Mouse (Mus musculus) spleen, adult 18-20 months (tissue): ENCODE measurements around the gene Pars2.

Experiments used
- DNase-seq, 2 experiments: peaks; one replicate each; pipeline ENCODE4 v3.0.0; 2022; ENCODE audit warnings: mixed read lengths in 2 of 2

The Pars2 gene

DNA sequence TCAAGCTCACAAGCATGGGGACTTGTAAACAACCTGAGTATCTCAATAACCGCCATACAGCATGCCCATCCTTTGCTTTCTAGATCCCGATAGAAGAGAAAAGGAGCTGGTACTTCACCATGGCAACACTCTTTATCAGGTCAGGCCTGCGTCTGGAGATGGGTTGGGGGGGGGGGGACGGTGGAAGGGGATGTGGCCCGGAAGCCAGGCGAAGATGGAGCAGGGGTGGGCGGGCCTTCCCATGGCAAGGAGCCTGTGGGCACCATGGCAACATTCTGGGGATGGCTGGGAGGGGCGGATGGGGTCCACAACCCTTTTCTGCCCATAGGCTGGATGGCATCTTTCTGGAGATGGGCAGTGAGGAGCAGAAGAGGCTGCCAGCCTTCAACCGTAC, 16.8 kb upstream of the Pars2 start:
- no peak for DNase-seq

DNA sequence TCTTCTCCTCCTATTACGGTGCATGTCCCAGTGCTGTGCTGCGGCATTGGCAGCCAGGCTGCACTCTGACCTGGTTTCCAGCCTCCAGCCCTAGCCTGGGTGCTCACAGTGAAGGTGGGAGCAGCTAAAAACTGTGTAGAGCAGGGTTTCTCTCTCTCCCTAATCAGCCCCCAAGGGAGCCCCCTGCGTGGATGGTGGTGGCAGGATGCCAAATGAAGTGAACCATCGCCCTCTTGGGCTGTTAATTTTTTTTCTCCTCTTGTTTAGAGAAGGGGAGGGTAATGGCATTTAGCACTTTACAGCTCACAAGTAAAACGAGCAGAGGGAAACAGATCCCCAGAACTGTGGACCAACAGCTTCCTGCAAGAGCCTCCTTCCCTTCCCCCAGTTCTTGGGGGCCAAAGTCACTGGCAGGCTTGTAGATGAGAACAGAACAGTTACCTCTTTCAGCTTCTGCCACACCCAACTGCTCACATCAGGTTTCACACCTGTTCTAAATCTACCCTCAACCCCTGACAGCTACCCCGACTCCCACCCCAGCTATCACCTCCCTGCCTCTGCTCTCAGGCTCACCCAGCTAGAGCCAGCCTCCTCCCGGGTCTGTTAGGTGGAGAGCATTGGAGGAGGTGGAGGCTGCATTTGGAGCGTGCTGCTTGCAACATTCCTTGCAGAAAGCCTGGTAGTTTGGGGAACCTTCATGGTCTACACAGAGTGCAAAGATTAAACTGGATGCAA, 7.2 kb upstream of the Pars2 start:
- no peak for DNase-seq

DNA sequence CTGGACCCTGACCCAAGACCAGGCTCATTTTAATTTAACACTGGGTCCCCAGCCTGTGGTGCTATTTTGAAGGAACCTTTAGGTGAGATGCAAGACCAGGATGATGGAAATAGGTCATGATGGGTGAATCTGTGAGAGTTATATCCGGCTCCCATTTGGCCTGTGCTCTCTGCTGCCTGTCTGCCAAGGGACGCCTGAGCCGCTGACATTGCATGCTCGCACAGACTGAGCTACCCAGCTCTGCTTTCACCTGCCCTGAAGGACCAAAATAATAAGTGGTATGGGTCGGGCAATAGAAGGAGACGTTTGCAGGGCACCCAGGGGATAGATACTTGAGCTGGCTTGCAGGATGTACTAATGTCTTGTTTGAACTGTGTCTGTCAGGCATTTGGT, 6.7 kb upstream of the Pars2 start:
- DNase-seq = no peak

DNA sequence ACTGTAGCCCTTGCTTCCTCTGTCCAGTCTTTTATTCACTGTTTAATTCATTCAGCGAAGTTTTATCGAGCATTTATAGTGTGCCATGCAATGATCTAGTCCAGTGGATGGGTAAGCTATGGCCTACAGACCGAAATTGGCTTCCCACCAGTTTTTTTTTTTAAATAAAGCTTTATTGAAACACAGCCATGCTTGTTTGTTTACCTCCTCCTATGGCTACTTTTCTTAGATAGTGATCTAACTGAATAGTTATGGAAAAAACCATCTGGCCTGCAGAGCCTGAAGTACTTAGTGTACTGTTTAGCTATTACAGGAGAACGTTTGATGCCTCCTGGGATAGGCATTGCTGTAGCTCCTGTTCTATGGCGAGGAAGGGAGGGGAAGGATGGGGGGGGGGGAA, 5.1 kb upstream of the Pars2 start:
- no peak for DNase-seq

DNA sequence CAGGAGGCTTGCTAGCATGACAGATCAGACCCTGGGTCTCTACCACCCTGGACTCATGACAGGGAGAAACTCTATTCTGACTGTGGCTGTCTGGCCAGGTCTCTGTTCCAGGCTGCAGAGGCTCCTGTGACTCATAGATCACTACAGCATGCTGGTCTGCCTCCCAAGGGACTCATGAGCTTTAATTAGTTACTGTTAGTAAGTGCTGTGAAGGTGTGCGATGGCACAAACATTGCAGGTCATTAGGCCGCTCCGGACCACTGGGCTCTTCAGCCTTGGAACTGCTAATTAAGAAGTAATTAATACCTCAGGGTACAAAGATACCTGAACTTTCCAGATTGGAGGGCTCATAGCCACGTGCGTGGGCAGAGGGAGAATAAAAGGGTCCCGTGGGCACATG, 3.7 kb upstream of the Pars2 start:
- DNase-seq = no peak

DNA sequence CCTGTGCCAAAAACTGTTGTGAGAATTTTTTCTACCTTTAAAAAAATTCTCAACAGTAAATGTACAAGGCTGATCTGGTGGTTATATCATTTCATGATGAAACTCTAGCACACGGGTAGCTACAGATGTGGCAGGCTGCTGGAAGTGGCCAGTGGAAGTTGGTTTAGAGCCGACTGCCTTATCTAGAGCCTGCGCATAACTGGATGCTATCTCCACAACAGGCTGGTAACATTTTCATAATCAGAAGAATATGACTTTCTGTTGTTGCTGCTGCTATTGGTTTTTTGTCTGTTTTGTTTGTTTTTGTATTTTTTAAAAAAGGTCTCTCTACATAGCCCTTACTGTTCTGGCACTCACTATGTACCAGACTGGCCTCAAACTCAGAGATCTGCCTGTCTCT, 1.7 kb downstream of the Pars2 start:
- DNase-seq = no peak

DNA sequence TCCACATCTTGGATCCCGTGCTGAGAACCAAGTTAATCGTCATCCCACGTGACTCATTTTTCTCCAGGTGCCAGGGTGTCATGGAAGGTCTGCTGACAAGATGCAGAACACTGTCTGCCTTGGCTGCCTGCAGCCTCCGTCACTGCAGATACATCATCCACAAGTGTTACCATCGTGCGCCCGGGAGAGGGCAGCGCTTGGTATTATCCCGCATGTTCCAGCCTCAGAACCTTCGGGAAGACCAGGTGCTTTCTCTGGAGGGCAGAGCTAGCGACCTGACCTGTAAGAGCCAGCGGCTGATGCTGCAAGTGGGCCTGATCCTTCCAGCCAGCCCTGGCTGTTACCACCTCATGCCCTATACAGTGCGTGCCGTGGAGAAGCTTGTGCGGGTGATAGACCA, 2.2 kb downstream of the Pars2 start:
- no peak for DNase-seq

DNA sequence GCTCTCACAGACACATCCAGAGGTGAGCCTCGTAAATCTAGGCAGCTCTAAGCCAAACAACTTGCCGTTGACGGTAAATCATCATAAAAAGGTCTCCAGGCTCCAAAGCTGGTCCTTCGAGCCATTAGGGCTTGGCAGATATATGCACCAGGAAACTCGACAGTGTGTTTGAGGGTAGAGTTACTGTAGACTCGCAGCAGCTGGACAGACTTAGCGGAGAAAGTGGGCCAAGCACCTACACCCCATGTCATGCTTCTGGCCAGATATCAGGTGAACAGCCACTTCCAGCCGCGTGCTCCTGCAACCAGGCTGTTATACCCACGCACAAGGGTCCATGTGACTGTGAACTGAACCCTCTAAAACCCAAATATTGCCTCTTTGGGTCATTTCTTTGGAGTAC, 4.8 kb downstream of the Pars2 start:
- no peak for DNase-seq

DNA sequence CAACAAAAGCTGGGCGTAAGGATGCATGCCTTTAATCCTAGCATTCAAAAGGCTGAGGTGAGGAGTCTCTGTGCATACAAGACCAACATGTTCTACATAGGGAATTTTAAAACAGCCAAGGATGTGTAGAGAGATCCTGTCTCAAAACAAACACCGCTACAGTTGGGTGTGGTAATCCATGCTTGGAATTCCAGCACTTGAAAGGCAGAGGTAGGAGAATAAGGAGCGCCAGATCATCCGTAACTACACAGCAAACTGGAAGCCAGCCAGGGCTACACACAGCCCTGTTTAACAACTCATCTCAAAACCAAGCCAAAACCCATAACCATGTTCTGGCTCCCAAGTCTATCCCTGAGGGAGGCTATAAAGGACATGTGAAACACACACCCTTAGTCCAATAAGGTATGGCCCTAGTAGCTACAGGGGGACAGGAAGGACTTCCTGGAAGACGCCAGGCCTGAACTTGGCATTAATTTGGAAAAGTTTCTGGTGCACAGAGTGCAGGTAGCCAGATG, 13.1 kb downstream of the Pars2 start:
- no peak for DNase-seq

DNA sequence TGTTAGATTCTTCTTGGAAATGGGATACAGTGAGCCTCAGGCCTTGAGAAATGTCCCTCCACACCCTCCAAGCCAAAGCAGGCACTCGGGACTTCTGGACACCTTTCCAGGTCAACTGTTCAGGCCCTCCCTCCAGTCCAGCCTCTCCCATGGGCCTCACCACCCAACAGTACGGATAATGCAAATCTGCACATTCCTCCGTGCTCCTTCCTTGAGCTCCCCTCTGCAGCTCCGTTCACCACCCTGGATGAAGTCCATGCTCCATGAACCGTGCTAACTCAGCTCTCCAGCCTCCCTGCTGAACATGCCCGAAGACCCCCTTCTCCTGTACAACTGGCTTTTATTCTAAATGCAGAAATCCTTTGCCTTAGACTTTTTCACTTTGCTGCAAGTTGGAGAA, 13.8 kb downstream of the Pars2 start:
- DNase-seq = no peak

DNA sequence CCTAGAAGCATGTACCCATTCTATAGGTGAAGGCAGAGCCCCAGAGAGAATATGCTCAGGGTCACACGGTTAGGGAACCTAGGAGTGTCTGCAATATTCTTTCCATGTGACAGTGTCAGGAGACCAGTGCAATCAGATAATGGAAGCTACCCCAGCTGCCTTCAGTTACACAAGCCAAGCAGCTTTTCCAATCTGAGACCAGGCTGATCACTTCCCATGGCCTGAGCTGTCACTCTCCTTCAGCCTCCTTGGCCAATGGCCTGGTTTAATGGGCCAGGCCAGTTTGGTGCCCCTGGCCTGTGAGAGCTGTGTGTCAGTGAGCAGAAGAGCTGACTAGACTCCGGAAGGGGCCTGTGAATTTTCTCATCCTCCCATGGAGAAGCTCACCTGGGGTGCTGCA, 14.4 kb downstream of the Pars2 start:
- DNase-seq = no peak

DNA sequence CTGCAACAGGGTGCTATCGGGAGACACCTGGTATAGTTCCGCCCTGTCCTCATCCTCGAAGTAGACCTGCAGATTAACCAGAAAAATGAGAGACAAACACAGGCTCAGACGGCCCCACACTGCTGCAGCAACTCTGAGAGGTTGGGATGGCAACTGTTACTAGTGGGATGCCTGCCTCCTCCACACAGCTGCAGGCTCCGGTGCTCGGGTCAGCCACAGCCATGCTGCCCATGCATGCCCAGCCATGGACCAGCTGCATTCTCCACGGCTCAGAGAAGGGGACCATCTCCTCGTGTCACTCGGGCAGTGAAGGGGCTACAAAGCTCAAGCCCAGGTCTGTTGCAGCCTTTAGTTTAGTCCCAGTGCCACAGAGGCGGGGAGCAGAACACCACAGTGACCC, 14.8 kb downstream of the Pars2 start:
- DNase-seq = no peak

DNA sequence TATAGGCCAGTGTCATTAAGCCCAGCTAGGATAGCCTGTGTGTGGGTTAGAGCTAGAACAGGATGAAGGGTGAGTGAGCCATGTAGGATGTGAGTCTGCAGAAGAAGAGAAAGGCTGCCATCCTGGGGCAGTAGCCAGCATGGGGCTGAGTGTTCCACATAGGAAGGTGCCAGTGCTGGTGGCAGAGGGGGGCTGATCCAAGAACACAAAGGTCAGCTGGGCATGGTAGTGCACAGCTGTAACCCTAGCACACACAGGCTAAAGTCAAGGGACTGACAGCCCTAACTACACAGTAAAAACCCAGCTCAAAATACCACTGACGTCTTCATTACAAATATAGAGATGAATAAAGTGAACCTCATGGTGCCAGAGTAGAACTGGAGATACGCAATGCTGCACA, 15.7 kb downstream of the Pars2 start:
- no peak for DNase-seq

DNA sequence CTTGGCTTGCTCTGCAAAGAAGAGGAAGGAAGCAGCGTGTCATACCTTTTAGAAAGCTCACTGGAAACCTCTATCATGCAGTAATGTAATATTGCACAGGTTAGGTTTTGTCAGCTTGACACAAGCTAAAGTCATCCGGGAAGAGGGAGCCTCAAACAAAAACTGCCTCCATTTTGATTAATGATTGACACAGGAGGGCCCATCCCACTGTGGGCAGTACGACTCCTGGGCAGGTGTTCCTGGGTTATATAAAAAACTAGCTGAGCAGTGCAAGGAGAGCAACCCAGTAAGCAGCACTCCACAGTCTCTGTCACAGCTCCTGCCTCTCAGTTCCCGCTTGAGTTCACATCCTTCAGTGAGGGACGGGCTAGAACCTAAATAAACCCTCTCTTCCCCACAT, 25.9 kb downstream of the Pars2 start:
- DNase-seq = no peak

DNA sequence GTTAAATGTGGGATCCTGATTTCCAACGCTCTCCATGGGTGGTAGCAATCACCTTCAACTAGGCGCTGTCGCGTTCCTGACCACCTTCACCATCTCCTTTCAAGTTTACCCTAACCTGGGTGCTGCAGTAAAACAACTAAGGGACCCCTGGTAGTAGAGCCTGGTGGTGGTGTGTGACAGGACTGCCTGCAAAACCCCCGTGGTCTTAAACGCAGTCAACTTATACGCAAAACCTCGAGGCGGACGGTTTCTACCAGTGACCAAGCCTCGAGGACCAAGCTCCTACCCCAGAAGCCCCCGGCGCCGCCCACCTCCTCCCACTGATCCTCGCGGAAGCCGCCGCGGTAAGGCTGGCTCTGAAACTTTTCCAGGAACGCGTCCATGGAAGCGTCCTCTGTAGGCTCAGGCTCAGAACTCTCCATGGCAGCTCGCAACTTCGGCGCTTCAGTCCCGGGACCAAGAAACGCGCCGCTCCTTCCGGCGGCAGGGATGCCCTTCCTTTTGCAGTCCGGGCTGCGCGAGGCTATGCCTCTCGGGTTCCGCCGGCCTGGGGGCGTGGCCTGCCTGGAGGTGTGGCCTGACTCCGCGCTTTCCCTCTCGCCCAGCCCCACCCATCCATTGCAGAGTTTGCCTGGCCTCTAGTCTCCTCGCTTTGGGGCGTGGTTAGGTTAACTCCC, 27.7 kb downstream of the Pars2 start, which contains the start of gene Ttc4:
Ttc4 (minus strand) TSS at position 503 of the 677 bp plus-strand sequence.
- DNase-seq = peak; percentile 76 to 85

DNA sequence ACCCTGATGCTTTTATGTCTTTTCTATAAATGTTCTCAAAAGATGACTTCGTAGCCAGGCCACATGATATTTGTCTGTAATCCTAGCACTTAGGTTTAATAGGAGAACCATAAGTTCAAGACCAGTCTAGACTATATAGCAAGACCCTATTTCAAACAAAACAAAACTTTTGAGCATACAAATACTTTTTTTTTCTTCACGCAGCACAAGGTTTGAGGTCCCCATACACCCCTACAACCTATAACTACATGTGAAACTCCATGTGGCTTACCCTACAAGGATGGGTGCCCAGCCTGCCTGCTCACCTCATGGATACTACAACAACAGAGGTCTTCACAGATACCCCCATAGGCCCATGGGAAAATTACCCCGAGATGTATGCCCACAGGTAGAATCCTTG, 28.3 kb downstream of the Pars2 start:
- no peak for DNase-seq

DNA sequence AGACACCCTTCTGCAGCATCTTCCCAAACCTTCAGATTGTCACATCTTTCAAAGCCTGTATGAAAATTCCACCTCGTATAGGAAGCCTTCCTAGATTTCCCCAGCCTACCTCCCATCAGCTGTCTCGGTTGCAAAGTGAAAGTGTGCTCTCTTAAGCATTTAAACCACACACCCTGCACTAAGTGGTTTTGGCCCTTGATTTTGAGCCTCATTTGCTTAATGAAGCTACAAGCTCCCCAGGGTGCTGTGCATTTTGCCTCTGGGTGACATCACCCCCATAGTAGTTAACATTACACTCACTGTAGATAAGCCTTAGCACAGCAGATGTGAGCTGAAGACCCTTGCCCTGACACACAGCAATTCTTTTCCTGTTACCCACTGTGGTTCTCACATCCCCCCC, 30.1 kb downstream of the Pars2 start:
- DNase-seq = no peak

DNA sequence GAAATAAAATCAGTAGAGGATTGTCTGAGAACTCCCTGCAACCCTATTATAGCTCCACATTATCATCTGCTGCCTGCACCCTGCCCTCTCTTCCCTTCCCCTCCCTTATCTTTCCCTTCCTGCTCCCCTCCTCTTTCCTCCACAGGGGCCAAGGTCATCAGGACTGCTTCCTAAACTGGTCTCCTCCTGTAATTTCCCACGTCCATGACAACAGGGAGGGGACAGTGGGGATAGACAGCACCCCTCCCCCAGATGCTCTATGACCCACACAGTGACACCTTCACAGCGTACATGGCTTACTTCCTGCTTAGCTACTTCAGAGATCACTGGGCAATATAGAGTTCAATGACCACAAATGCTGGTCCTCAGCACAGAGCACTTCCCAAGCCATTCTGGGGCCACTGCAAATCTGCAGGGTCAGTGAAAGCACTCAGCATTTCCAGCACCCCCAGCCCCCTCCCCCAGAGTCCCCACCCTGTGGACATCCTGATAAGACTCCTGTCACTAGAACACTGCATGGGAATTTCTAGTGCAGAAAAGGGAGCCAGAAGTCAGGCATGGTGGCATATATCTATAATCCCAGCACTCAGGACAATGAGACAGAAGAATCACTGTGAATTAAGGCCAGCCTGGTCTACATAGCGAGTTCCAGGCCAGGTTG, 37.9 kb downstream of the Pars2 start:
- DNase-seq = no peak

DNA sequence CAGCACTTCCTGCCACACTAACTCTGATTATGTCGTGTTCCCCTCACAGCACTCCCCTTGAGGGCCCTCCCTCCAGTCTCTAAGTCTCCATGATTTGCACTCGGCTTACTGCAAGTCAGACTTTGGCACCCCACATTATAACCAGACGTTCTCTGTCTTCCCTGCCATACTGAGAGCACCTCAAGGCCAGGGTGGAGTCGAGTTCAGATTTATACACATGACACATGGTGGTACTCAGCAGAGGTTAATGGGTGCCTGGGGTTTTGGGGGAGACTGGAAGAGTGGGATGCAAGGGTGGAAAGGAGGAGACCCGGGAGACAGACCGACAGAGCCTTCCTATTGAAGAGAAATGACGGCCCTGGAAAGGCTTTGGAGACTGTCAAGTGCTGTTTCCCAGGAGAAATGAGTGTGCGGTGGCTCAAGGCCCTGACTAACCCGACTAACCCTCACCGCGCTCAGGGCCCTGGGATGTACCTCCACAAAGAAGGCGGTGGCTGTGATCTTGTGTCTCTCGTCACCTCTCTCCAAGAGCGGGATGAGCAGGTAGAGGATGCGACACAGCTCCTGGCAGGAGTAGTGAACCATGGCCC, 43.1 kb downstream of the Pars2 start:
- no peak for DNase-seq

DNA sequence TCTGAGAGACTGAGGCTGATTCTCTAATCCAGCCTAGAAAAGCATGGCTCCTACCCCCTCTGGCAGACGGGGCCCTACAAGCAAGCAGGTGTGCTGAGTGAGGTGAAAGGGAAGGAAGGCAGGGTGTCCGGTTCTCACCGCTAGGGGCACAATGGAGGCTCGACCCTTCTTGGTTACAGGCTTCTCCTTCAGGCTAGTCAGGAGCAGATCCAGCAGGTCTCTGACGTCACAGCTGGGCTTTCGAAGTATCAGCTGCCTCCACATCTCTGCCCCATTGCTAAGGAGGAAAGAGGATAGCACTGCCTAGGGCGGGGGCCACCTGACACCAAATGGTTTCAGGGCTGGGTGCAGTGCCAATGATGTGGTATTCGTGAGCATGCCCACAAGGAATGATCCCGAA, 49.1 kb downstream of the Pars2 start:
- no peak for DNase-seq

DNA sequence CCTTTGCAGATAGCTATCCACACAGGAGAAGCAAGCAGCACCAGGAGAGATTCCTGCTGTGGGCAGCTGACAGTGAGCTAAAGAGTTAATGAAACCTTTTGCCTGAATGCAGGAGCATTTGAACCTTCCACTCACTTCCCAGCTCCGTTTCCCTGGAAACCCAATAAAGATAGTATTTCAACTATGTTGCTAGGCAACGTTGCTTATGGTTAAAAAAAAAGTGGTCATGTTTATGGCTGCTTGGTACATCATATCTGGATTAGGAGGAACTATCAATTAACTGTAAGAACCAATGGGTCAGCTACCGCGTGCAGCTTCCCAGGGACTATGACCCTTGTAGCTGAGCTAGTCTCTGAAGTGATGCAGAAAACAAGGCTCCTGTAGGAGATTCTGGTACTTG, 49.9 kb downstream of the Pars2 start:
- DNase-seq = no peak

DNA sequence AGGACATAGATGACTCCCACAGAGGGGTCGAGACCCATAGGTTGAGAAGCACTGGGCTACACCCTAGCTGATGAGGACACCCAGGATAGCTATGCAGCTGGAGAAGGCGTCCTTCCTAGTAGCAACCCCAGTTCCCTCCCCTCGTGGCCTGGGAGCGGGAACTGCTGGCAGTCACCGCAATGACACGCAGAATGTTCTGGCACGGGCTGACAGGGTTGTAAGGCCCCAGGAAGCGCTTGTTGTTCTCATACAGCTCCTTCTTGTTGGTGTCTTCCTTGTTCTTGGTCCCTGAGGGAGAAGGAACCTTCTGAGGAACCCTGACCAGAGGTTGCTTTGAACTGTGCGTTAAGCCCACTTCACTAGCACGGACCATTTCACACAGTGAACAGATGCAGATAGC, 53.1 kb downstream of the Pars2 start:
- DNase-seq = no peak

DNA sequence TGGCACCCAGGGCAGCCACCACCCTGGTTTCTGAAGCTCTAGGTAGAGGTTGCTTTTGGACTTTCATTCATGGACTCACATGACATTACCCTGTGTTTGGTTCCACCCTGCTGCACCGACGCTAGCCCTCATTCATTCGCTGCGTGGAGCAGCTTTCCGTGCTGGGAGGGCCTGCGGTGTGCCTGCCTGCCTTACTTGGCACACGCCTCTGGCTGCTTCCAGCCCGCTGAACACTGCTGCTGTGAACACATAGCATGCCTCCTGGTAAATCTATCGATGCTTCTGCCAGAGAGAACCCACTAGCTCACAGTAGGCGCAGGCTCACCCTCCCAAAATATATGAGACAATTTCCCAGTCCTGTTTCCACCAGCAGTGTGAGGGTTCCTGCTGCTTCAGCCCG, 53.5 kb downstream of the Pars2 start:
- no peak for DNase-seq
